Mouse (Mus musculus): ENCODE measurements around the gene Bckdha. TPM values are rescaled to one million over a fixed set of nuclear protein-coding genes. Genes with fewer than 3 reads are reported as not detected.

Bckdha gene
- total and polyA plus RNA-seq, 2 experiments from 2014 or later, result 56.1 to 96.0 TPM

- WGBS, result 87% methylated on average over 2 of the region's 2 CpGs
- H3K36me3 ChIP-seq (ENCODE audit: insufficient read depth, low read length), result no peaks in the 10 kb centered on the region
- ATAC-seq, result no peak
Measured at GRCm38 (mm10) chr7:25591226-25591625, 67.6 kb downstream of the Bckdha start.

DNA sequence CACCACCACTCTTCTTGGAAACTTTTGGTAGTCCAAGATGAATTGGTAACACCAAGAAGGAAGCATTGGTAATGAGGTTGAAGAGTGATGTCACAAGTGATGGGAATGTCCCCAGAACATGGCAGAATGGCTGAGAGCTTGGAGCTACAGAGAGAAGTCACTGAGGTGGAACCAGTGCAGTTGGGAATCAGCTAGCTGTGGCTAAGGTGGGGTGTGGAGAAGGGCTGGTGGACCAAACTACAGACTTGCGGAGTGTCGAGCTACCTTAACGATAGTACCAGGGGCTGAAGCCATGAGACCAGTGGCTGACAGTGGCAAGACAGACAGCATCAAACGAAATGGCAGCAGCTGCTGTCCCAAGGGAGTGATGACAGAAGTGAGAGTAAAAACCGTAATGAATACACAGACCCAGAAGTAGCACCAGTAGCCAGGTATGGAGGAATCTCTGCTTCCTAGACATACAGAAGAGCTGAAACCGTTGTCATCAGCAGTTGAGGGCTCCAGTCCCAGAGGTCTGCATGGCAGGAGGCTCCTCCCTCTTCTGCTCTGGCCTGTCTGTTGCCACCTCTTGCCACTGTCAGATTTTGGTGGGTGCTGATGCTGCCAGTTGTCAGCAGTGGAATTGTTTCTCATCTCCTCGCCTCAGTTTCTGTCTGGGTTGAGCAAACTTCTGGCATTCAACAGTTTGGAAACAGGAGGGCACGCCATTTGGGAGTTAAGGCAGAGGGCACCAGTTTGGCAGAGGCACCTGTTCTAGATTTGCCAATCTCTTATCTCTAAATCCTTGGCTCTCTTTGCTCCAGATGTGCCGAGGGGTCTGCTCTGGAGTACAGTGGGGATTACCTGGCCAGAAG lies 73.2 kb downstream of the Bckdha start:
- ATAC-seq, result no peak
- H3K4me2 ChIP-seq (ENCODE audit: low read depth, low read length), result no peak overlapping the region
- 79% methylated on average over 9 of the region's 9 CpGs for whole genome bisulfite sequencing
- DNase-seq (ENCODE audit: low spot score), result no peak
- H3K4me3 ChIP-seq (ENCODE audit: low read length), result no peak overlapping the region
- H3K36me3 ChIP-seq (ENCODE audit: insufficient read depth, low read length), result no peaks in the 10 kb centered on the region
- H3K9ac ChIP-seq (replicated peaks; ENCODE audit: low read length), result no peak overlapping the region
- no peaks in the 10 kb centered on the region for H3K4me1 ChIP-seq (ENCODE audit: insufficient read depth, low read length)
- no peaks in the 10 kb centered on the region for H3K27me3 ChIP-seq (ENCODE audit: insufficient read depth, low read length)
- H3K9me3 ChIP-seq (ENCODE audit: low read length), result no peaks in the 10 kb centered on the region
- H3K27ac ChIP-seq, result no peak overlapping the region
- no peak for TF ChIP-seq CTCF (IDR thresholded peaks at IDR 0.05; ENCODE audit: low read depth)

More at GRCm38 (mm10) chr7:25591226-25591625, 67.6 kb downstream of the Bckdha start:
- Histone ChIP-seq H3K4me3 (ENCODE audit: low read length) (no peak overlapping the region), H3K4me2 (ENCODE audit: low read depth, low read length) (no peak overlapping the region), H3K27me3 (ENCODE audit: insufficient read depth, low read length) (no peaks in the 10 kb centered on the region), H3K9ac (replicated peaks; ENCODE audit: low read length) (no peak overlapping the region), H3K27ac (no peak overlapping the region), H3K4me1 (ENCODE audit: insufficient read depth, low read length) (no peaks in the 10 kb centered on the region), H3K9me3 (ENCODE audit: low read length) (no peaks in the 10 kb centered on the region)
- no peak for DNase-seq (ENCODE audit: low spot score)
- no peak for TF ChIP-seq CTCF (IDR thresholded peaks at IDR 0.05; ENCODE audit: low read depth)

DNA sequence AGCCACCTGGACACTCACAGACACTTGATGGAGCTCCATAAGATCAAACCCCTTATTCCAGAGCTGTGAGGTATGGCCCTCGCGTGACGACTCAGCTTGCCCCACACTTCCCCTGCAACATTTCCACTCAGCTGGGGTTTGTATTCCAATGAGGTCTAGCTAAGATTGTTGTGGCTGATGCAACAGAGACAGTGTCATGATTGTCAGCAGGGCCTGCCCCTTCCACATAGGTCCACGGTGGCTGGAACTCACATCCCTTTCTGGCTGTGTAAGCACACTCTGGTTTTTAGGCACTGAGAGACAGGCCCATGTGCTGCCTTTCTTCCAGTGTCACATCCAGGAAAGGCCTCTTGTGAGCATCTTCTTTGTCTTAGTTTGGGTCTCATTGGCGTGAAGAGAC lies 74.1 kb downstream of the Bckdha start:
- ATAC-seq (no peak), DNase-seq (ENCODE audit: low spot score) (no peak)
- Histone ChIP-seq H3K9ac (replicated peaks; ENCODE audit: low read length) (no peak overlapping the region), H3K27me3 (ENCODE audit: insufficient read depth, low read length) (no peaks in the 10 kb centered on the region), H3K4me1 (ENCODE audit: insufficient read depth, low read length) (no peaks in the 10 kb centered on the region), H3K4me3 (ENCODE audit: low read length) (no peak overlapping the region), H3K9me3 (ENCODE audit: low read length) (no peaks in the 10 kb centered on the region), H3K36me3 (ENCODE audit: insufficient read depth, low read length) (no peaks in the 10 kb centered on the region), H3K27ac (no peak overlapping the region), H3K4me2 (ENCODE audit: low read depth, low read length) (no peak overlapping the region)
- WGBS, result 83% methylated on average over 5 of the region's 5 CpGs
- TF ChIP-seq CTCF (IDR thresholded peaks at IDR 0.05; ENCODE audit: low read depth), result no peak

GRCm38 (mm10) chr7:25582301-25582810 lies 76.4 kb downstream of the Bckdha start:
- H3K27me3 ChIP-seq (ENCODE audit: insufficient read depth, low read length), result no peaks in the 10 kb centered on the region
- ATAC-seq (no peak), DNase-seq (ENCODE audit: low spot score) (no peak)
- H3K36me3 ChIP-seq (ENCODE audit: insufficient read depth, low read length), result no peaks in the 10 kb centered on the region
- H3K9ac ChIP-seq (replicated peaks; ENCODE audit: low read length), result no peak overlapping the region
- H3K4me2 ChIP-seq (ENCODE audit: low read depth, low read length), result no peak overlapping the region
- 92% methylated on average over 15 of the region's 15 CpGs for WGBS
- H3K9me3 ChIP-seq (ENCODE audit: low read length), result no peaks in the 10 kb centered on the region
- H3K4me1 ChIP-seq (ENCODE audit: insufficient read depth, low read length), result no peaks in the 10 kb centered on the region
- H3K27ac ChIP-seq, result no peak overlapping the region
- no peak for TF ChIP-seq CTCF (IDR thresholded peaks at IDR 0.05; ENCODE audit: low read depth)
- no peak overlapping the region for H3K4me3 ChIP-seq (ENCODE audit: low read length)

Other genes with a start within 250 kb of the Bckdha start
- not detected in 2 replicates for gene Cxcl17, start 246.1 kb downstream of the Bckdha start, total RNA-seq (2014; rRNA removed)
- 0.66 and 0.82 TPM in 2 replicates for gene Cxcl17, start 246.1 kb downstream of the Bckdha start, polyA plus RNA-seq (2015; fragmentation: Nextera tagmentation; extraction: Ambion mirVana)
- gene Ceacam1, start 181.4 kb downstream of the Bckdha start, total RNA-seq (2014; rRNA removed), result 0.32 and 1.2 TPM in 2 replicates
- gene Ceacam1, start 181.4 kb downstream of the Bckdha start, polyA plus RNA-seq (2015; fragmentation: Nextera tagmentation; extraction: Ambion mirVana), result 0.93 and 1.2 TPM in 2 replicates
- gene Ceacam2, start 119.1 kb downstream of the Bckdha start, total RNA-seq (2014; rRNA removed), result not detected in 2 replicates
- not detected in 2 replicates for gene Ceacam2, start 119.1 kb downstream of the Bckdha start, polyA plus RNA-seq (2015; fragmentation: Nextera tagmentation; extraction: Ambion mirVana)
- gene Erich4, start 43.1 kb downstream of the Bckdha start, total RNA-seq (2014; rRNA removed), result not detected in 2 replicates
- gene Erich4, start 43.1 kb downstream of the Bckdha start, polyA plus RNA-seq (2015; fragmentation: Nextera tagmentation; extraction: Ambion mirVana), result not detected in 2 replicates
- 50.5 and 54.8 TPM in 2 replicates for gene Dmac2, start 39.6 kb downstream of the Bckdha start, total RNA-seq (2014; rRNA removed)
- 46.7 and 48.7 TPM in 2 replicates for gene Dmac2, start 39.6 kb downstream of the Bckdha start, polyA plus RNA-seq (2015; fragmentation: Nextera tagmentation; extraction: Ambion mirVana)
- gene B3gnt8, start 32.3 kb downstream of the Bckdha start, total RNA-seq (2014; rRNA removed), result 0.14 and 1.2 TPM in 2 replicates
- gene B3gnt8, start 32.3 kb downstream of the Bckdha start, polyA plus RNA-seq (2015; fragmentation: Nextera tagmentation; extraction: Ambion mirVana), result 1.1 and 1.3 TPM in 2 replicates
- 27.9 and 33.9 TPM in 2 replicates for gene Exosc5, start 183 bp upstream of the Bckdha start, total RNA-seq (2014; rRNA removed)
- gene Exosc5, start 183 bp upstream of the Bckdha start, polyA plus RNA-seq (2015; fragmentation: Nextera tagmentation; extraction: Ambion mirVana), result 36.5 and 39.2 TPM in 2 replicates
- gene Tmem91, start 16.2 kb upstream of the Bckdha start, total RNA-seq (2014; rRNA removed), result 62.1 and 115 TPM in 2 replicates
- gene Tmem91, start 16.2 kb upstream of the Bckdha start, polyA plus RNA-seq (2015; fragmentation: Nextera tagmentation; extraction: Ambion mirVana), result 182 and 185 TPM in 2 replicates
- gene B9d2, start 21.8 kb upstream of the Bckdha start, total RNA-seq (2014; rRNA removed), result 29.5 and 51.3 TPM in 2 replicates
- 50.8 and 55.6 TPM in 2 replicates for gene B9d2, start 21.8 kb upstream of the Bckdha start, polyA plus RNA-seq (2015; fragmentation: Nextera tagmentation; extraction: Ambion mirVana)
- gene Tgfb1, start 28.0 kb upstream of the Bckdha start, total RNA-seq (2014; rRNA removed), result 2.3 and 2.4 TPM in 2 replicates
- 0.76 and 0.98 TPM in 2 replicates for gene Tgfb1, start 28.0 kb upstream of the Bckdha start, polyA plus RNA-seq (2015; fragmentation: Nextera tagmentation; extraction: Ambion mirVana)
- 41.2 and 43.1 TPM in 2 replicates for gene Ccdc97, start 60.1 kb upstream of the Bckdha start, total RNA-seq (2014; rRNA removed)
- gene Ccdc97, start 60.1 kb upstream of the Bckdha start, polyA plus RNA-seq (2015; fragmentation: Nextera tagmentation; extraction: Ambion mirVana), result 23.1 and 26.6 TPM in 2 replicates
- 116 and 128 TPM in 2 replicates for gene Hnrnpul1, start 95.8 kb upstream of the Bckdha start, total RNA-seq (2014; rRNA removed)
- gene Hnrnpul1, start 95.8 kb upstream of the Bckdha start, polyA plus RNA-seq (2015; fragmentation: Nextera tagmentation; extraction: Ambion mirVana), result 43.4 and 44.6 TPM in 2 replicates
- gene Axl, start 129.7 kb upstream of the Bckdha start, total RNA-seq (2014; rRNA removed), result 41.7 and 44.3 TPM in 2 replicates
- gene Axl, start 129.7 kb upstream of the Bckdha start, polyA plus RNA-seq (2015; fragmentation: Nextera tagmentation; extraction: Ambion mirVana), result 24.5 and 26.8 TPM in 2 replicates
- gene Cyp2s1, start 157.9 kb upstream of the Bckdha start, total RNA-seq (2014; rRNA removed), result 3.8 and 4.4 TPM in 2 replicates
- 3.5 and 4.3 TPM in 2 replicates for gene Cyp2s1, start 157.9 kb upstream of the Bckdha start, polyA plus RNA-seq (2015; fragmentation: Nextera tagmentation; extraction: Ambion mirVana)
- gene Cyp2b10, start 238.6 kb upstream of the Bckdha start, total RNA-seq (2014; rRNA removed), result not detected in 2 replicates
- gene Cyp2b10, start 238.6 kb upstream of the Bckdha start, polyA plus RNA-seq (2015; fragmentation: Nextera tagmentation; extraction: Ambion mirVana), result not detected in 2 replicates